Mouse (Mus musculus): Measurements from ENCODE around the gene Hic2. TPM values are rescaled to one million over a fixed set of nuclear protein-coding genes. Genes with fewer than 3 reads are reported as not detected.
A peak's percentile ranks its signal among the peaks of the same experiment; 100 is the strongest.
"Not testable (repeated sequence)": the region's sequence is repeated elsewhere in the genome, so short reads cannot be mapped to it uniquely, and the experiment has no call there.

Hic2 gene
- polyA plus RNA-seq, 2 experiments: 2.0 TPM

GRCm38 (mm10) chr16:17220127-17220733 is 13.1 kb upstream of the Hic2 start:
- no peak for TF ChIP-seq CTCF (IDR thresholded peaks at IDR 0.05; ENCODE audit: low read depth)
- no peak for TF ChIP-seq EP300 (IDR thresholded peaks at IDR 0.05; ENCODE audit: low read depth)
- H3K27me3 ChIP-seq (ENCODE audit: control insufficient read depth, insufficient read depth, low read length): no peaks in the 10 kb centered on the region
- no peaks in the 10 kb centered on the region for H3K36me3 ChIP-seq (replicated peaks; ENCODE audit: control insufficient read depth, insufficient read depth, low read depth)
- H3K9ac ChIP-seq (replicated peaks): no peak overlapping the region; the same call in 1 of the 2 replicates
- H3K9me3 ChIP-seq (ENCODE audit: control insufficient read depth, low read length): no peaks in the 10 kb centered on the region
- no peak overlapping the region for H3K4me3 ChIP-seq (ENCODE audit: insufficient read depth in 1 of 2, low read depth in 2 of 2, low read length in 2 of 2)
- DNase-seq (ENCODE audit: low read depth in 3 of 3, low spot score in 3 of 3): no peak
- ATAC-seq (ENCODE audit: insufficient read depth): no peak
- H3K4me2 ChIP-seq (ENCODE audit: low read depth): no peak overlapping the region
- H3K4me1 ChIP-seq (replicated peaks; ENCODE audit: control insufficient read depth in 2 of 2, insufficient read depth in 2 of 2, low read length in 1 of 2): peaks cover 12 to 16% of the 10 kb centered on the region in 2 experiments
- WGBS (ENCODE audit: insufficient replicate concordance): 15% methylated on average over 7 of the region's 7 CpGs
- H3K27ac ChIP-seq: no peak overlapping the region

DNA sequence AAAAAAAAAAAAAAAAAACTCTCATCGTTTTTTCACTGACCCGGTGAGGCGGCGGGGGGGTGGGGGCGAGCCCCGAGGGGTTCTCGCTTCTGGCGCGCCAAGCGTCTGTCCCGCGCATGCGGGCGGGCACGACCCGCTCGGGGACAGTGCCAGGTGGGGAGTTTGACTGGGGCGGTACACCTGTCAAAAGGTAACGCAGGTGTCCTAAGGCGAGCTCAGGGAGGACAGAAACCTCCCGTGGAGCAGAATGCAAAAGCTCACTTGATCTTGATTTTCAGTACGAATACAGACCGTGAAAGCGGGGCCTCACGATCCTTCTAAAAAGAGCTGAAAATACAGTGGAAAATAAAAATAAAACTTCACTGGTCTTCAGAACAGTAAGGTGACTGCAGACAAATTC is 11.2 kb upstream of the Hic2 start:
- WGBS (ENCODE audit: insufficient replicate concordance): 34% methylated on average over 25 of the region's 25 CpGs
- no peak for TF ChIP-seq EP300 (IDR thresholded peaks at IDR 0.05; ENCODE audit: low read depth)
- no peak for TF ChIP-seq CTCF (IDR thresholded peaks at IDR 0.05; ENCODE audit: low read depth)

DNA sequence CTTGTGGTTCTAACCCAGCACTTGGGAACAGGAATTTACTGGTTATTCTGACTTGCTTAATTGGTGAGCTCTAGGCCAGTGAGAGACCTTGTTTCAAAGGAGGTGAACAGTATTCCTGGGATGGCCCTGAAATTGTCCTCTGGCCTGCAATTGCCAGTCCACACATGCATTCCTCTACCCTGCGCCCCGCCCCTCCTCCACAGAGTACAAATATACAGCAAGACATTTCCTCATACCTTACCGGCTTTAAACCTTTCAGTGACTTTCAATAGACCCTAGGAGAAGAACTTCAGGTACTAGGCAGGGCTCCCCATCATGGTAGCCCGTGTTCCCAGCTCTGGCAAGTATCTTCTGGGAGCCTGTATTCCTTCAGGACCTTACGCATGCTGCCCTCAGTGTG is 7.8 kb upstream of the Hic2 start:
- Histone ChIP-seq H3K4me1 (replicated peaks; ENCODE audit: control insufficient read depth in 2 of 2, insufficient read depth in 2 of 2, low read length in 1 of 2) (peaks cover 3% of the 10 kb centered on the region in 2 experiments; a peak in 3 of 4 replicates), H3K4me2 (ENCODE audit: low read depth) (no peak overlapping the region), H3K4me3 (ENCODE audit: insufficient read depth in 1 of 2, low read depth in 2 of 2, low read length in 2 of 2) (no peak overlapping the region), H3K27ac (no peak overlapping the region), H3K9ac (replicated peaks) (no peak overlapping the region), H3K9me3 (ENCODE audit: control insufficient read depth, low read length) (no peaks in the 10 kb centered on the region), H3K27me3 (ENCODE audit: control insufficient read depth, insufficient read depth, low read length) (no peaks in the 10 kb centered on the region), H3K36me3 (replicated peaks; ENCODE audit: control insufficient read depth, insufficient read depth, low read depth) (no peaks in the 10 kb centered on the region)
- no peak for TF ChIP-seq CTCF (IDR thresholded peaks at IDR 0.05; ENCODE audit: low read depth)
- no peak for TF ChIP-seq EP300 (IDR thresholded peaks at IDR 0.05; ENCODE audit: low read depth)
- ATAC-seq (ENCODE audit: insufficient read depth) (no peak), DNase-seq (ENCODE audit: low read depth in 3 of 3, low spot score in 3 of 3) (no peak)
- WGBS (ENCODE audit: insufficient replicate concordance): 70% methylated on average over 5 of the region's 5 CpGs

More for the DNA sequence above, 11.2 kb upstream of the Hic2 start:
- no peak overlapping the region for H3K9ac ChIP-seq (replicated peaks)
- no peaks in the 10 kb centered on the region for H3K27me3 ChIP-seq (ENCODE audit: control insufficient read depth, insufficient read depth, low read length)
- peak; percentile 70 to 81 (median 73) for DNase-seq (ENCODE audit: low read depth in 3 of 3, low spot score in 3 of 3)
- no peak overlapping the region for H3K27ac ChIP-seq
- H3K9me3 ChIP-seq (ENCODE audit: control insufficient read depth, low read length): no peaks in the 10 kb centered on the region
- peak; percentile 100 for ATAC-seq (ENCODE audit: insufficient read depth)
- peaks cover 12 to 15% of the 10 kb centered on the region in 2 experiments for H3K4me1 ChIP-seq (replicated peaks; ENCODE audit: control insufficient read depth in 2 of 2, insufficient read depth in 2 of 2, low read length in 1 of 2)
- no peak overlapping the region for H3K4me3 ChIP-seq (ENCODE audit: insufficient read depth in 1 of 2, low read depth in 2 of 2, low read length in 2 of 2)
- H3K4me2 ChIP-seq (ENCODE audit: low read depth): no peak overlapping the region
- no peaks in the 10 kb centered on the region for H3K36me3 ChIP-seq (replicated peaks; ENCODE audit: control insufficient read depth, insufficient read depth, low read depth)

GRCm38 (mm10) chr16:17226496-17226895 is 6.9 kb upstream of the Hic2 start:
- TF ChIP-seq CTCF (IDR thresholded peaks at IDR 0.05; ENCODE audit: low read depth) (no peak), EP300 (IDR thresholded peaks at IDR 0.05; ENCODE audit: low read depth) (no peak)
- H3K4me3 ChIP-seq (ENCODE audit: insufficient read depth in 1 of 2, low read depth in 2 of 2, low read length in 2 of 2): no peak overlapping the region
- no peaks in the 10 kb centered on the region for H3K27me3 ChIP-seq (ENCODE audit: control insufficient read depth, insufficient read depth, low read length)
- H3K9me3 ChIP-seq (ENCODE audit: control insufficient read depth, low read length): no peaks in the 10 kb centered on the region
- H3K36me3 ChIP-seq (replicated peaks; ENCODE audit: control insufficient read depth, insufficient read depth, low read depth): no peaks in the 10 kb centered on the region
- no peak overlapping the region for H3K4me2 ChIP-seq (ENCODE audit: low read depth)
- no peak for DNase-seq (ENCODE audit: low read depth in 3 of 3, low spot score in 3 of 3)
- H3K27ac ChIP-seq: no peak overlapping the region
- no peaks in the 10 kb centered on the region for H3K4me1 ChIP-seq (replicated peaks; ENCODE audit: control insufficient read depth in 2 of 2, insufficient read depth in 2 of 2, low read length in 1 of 2)
- ATAC-seq (ENCODE audit: insufficient read depth): no peak
- H3K9ac ChIP-seq (replicated peaks): no peak overlapping the region

DNA sequence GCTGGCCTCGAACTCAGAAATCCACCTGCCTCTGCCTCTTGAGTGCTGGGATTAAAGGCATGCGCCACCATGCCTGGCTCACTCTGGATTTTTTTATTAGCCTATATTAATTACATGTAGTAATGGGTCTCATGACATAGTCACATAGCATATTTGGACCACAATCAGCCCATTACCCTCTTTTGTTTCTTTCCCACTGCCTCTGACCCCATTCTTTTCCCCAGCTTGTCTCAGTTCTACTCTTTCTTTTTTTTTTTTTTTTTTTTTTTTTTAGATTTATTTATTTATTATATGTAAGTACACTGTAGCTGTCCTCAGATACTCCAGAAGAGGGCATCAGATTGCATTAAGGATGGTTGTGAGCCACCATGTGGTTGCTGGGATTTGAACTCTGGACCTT is 1.8 kb upstream of the Hic2 start:
- H3K4me1 ChIP-seq (replicated peaks; ENCODE audit: control insufficient read depth in 2 of 2, insufficient read depth in 2 of 2, low read length in 1 of 2): peaks cover 10 to 19% of the 10 kb centered on the region in 2 experiments
- 72% methylated on average over 2 of the region's 2 CpGs for WGBS (ENCODE audit: insufficient replicate concordance)
- H3K27ac ChIP-seq; ATAC-seq (ENCODE audit: insufficient read depth); H3K4me3 ChIP-seq (ENCODE audit: insufficient read depth in 1 of 2, low read depth in 2 of 2, low read length in 2 of 2); DNase-seq (ENCODE audit: low read depth in 3 of 3, low spot score in 3 of 3); H3K9ac ChIP-seq (replicated peaks); H3K4me2 ChIP-seq (ENCODE audit: low read depth); H3K9me3 ChIP-seq (ENCODE audit: control insufficient read depth, low read length); H3K27me3 ChIP-seq (ENCODE audit: control insufficient read depth, insufficient read depth, low read length); H3K36me3 ChIP-seq (replicated peaks; ENCODE audit: control insufficient read depth, insufficient read depth, low read depth): not testable (repeated sequence)
